Mouse (Mus musculus) adrenal gland, postnatal 14 days (tissue): Measurements from ENCODE around the gene Kcnab1. TPM values are rescaled to one million over a fixed set of nuclear protein-coding genes. Genes with fewer than 3 reads are reported as not detected.

ENCODE experiments used
- DNase-seq: peaks from one replicate; pipeline ENCODE4 v3.0.0; 2021; ENCODE audit warnings: mixed read lengths
- long read RNA-seq, 2 experiments: library from polyadenylated mRNA; stranded (forward); transcript quantifications; one replicate each; pipeline ENCODE4 v2.0.0; 2021
- total RNA-seq: library from RNA; stranded (reverse); gene quantifications from 2 replicates; pipeline ENCODE4 v1.2.3, GENCODE M21; 2021

Kcnab1 gene
- total RNA-seq = 0.74 and 2.0 TPM in 2 replicates
- long read RNA-seq, experiment 1, partial matches to known transcripts = 0 of 1 reads
- long read RNA-seq, experiment 1, other reads (novel, unspliced or antisense) = 1 of 1 reads
- long read RNA-seq, experiment 2, partial matches to known transcripts = 0 of 2 reads
- long read RNA-seq, experiment 2, other reads (novel, unspliced or antisense) = 2 of 2 reads

DNA sequence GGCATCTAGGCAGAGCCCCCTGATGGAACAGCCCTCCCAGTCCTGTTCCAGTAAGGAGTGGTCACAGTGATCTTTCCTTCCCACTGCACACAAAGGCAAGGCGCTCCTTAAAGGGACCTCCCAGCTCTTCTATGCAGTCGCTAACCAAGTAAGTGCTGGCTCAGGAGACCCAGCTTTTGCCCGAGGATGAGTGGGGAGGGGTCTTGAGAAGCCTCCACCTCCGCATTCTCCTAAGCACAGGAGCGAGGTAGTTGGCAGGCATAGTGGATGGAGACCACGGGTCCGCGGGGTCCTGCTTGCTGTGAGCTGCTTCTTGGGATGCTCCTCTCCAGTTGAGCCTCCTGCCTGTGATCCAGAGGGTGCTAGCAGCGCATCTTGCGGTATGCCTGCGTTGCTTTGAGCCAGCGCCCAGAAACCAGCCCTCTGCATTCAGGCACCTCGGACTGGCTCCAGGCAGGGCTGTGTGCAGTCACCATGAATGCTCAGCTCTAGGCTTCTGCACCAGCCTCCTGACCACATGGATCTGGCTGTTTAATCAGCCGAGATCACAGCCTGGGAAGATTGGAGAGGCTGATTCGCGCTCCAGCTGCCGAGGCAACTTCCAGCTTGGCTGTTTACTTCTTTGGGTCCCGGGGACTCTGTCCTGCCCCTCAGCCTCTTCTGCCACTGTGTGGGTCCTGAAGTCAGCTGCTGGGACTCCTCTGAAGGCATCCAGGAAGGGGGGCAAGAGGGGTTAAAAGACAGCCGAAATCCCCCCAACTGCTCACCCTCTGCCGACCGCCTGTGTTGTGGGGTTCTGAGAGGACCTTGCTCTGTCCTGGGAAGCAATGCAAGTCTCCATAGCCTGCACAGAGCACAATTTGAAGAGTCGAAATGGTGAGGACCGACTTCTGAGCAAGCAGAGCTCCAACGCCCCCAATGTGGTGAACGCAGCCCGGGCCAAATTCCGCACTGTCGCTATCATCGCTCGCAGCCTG is at the start of gene Kcnab1:
TSS of gene Kcnab1 (plus strand) at position 440 of the 977 bp plus-strand sequence.
- no peak for DNase-seq

DNA sequence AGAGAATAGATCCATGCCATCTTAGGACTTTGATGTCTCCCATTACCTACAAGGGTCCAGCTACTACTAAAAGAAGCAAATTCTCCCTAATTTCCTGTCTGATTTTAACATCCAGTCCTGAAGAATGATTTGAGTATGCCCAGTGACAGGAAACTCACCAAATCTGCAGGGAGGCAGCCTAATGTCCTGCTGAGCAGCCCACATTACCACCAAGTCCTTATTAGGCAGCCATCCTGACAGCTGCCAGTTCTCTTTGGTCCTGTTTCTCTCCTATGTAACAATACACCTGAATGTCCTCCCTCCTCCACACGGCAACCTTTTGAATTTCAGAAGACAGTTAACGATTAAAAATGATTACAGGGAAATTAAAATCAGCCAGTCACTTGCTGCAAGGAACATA is 20.9 kb upstream of the Kcnab1 start:
- DNase-seq = no peak

GRCm38 (mm10) chr3:65104117-65104516 is 5.1 kb upstream of the Kcnab1 start:
- DNase-seq = no peak

DNA sequence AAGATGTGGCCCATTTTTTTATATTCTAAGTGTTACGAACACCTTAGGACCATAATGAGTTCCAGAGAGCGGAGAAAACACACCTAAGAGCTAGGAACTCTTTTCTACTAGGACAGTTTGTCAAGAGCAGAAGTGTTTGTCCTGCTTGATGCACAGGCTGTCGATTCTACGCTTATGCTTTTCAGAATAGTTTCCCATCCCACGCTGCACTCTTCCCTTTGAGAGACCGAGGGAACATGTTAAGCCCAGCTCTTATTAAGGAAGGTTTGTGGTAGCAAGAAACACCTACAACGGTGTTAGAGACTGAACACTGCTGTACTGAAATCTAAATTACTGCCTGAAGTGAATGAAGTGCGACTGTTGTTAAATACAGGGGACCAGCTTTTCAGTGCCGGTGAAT is 1.0 kb downstream of the Kcnab1 start:
- DNase-seq = no peak

GRCm38 (mm10) chr3:65111176-65111575 is 2.0 kb downstream of the Kcnab1 start:
- no peak for DNase-seq

DNA sequence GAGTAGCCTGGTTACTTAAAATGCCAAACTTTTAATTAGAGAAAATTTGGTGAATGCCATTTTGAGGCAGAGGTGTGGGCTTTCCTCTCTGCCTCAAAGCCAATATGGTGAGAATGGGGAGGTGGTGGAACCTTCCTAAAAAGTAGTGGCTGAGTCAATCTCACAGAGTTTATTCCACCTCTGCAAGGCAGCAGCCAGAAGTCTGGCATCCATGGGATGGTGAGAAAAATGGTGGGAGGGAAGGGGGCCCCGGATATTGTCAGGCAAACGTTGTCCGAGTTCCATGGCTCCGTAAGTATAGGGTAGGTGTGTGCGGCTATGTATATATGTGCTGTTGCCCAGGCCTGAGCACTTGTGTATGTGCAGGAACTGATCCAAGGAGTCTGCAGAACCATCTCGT is 6.0 kb downstream of the Kcnab1 start:
- DNase-seq = no peak

GRCm38 (mm10) chr3:65116958-65117357 is 7.8 kb downstream of the Kcnab1 start:
- no peak for DNase-seq

DNA sequence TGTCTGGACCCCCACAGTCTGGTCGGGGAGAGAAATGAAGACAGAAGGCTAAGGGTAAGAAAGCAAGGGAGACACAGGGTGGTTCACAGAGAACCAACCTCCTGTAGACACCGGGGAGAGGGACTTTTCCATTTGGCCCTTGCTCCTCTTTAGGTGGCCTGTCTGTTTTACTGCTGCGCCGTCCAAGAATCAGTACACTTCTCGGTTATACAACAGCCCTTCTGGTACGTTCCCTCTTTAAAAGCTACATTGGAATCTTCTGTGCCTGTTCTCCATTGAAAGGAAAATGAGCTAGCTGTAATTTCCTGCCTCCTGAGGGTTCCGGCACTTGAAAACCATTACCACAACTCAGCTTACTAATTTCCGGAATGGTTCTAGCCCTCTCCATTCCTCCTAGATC is 8.2 kb downstream of the Kcnab1 start:
- no peak for DNase-seq

DNA sequence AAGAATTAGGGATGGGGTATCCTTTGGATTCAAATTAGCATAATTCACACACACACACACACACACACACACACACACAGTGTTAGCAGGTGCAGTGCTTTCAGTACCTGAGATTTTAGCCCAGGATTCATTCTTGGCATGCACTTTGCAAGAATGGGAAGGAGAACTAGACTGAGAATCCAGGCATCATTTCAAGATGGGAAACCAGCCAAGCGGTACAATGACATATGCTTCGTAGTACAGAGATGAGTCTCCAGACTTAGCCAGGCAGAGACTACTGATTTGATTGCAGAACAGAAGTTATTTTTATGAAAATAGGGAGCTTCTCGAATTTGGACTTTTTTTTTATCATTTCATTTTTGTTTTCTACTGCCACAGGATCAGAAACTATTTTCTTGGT is 15.8 kb downstream of the Kcnab1 start:
- DNase-seq = no peak

- DNase-seq = no peak
These were observed 20.4 kb downstream of the Kcnab1 start for GRCm38 (mm10) chr3:65129625-65130024.

DNA sequence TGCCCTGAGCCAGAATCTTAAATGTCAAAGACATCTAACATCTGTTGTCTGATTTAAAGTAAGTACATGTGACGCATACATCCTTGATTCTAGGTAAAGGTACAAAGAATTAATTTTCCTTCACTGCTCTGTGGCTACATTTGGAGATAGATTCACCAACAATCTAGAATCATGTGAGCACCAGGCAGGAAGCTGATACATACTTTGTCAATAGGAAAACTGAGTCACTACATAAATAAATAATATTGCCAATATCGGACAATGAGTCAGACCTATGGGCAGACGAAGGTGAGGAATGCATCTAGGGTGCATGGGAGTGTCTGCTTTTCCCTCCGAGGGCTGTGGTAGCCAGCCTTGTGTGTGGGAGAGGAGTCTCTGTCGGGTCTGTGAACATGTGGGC is 25.7 kb downstream of the Kcnab1 start:
- DNase-seq = no peak

DNA sequence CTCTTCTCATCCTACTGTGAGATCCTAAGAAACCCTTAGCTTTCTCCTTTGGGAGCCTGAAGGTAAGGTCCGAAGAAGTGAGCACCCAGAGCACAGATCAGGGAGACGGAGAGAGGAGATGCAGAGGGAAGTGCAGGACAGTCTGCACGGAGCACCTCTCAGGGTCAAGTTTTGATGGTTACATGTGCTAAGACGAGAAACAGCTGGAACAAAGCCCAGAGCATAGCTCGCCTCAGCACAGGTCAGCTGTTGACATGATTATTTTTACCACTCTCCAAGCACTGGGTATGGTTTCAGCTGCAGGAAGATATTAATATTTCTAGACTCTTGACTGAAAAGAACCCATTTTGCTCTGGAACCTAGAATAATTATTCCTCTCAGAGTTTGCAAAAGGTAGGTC is 27.7 kb downstream of the Kcnab1 start:
- DNase-seq = no peak

DNA sequence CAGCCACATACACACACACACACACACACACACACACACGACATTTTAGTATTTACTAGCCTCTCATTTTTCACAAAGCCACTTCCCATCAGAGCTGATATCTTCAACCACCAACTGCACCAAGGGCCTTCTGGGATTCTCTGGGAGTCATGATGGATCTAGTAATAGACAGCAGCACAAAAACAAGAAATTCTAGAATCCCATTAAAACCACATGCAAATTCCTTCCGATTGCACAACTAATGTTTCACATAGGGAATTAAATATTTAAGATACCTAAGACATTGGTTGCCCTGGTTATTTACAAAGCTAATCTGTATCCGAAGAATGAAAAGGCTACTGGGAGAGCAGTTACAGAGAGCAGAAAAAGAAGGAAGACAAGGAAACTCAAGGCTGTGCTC is 29.6 kb downstream of the Kcnab1 start:
- DNase-seq = no peak

DNA sequence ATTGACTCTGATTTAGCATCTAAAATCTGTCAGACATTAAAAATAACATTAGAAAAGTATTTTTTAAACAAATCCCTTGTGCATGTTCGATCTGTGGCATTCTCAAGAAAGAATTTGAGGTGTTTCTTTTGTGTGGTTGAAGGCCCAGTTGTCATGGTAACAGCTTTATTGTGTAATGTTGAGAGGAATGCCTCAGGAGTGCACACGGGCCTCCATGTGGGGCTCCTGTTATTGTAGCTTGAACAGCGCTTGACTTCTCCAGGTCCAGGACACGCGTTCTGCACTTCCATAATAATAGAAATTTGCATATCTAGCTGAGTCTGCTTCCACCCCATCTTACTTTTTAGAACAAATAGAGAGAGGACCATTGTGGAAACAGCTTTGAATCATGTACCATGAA is 36.0 kb downstream of the Kcnab1 start:
- DNase-seq = no peak

DNA sequence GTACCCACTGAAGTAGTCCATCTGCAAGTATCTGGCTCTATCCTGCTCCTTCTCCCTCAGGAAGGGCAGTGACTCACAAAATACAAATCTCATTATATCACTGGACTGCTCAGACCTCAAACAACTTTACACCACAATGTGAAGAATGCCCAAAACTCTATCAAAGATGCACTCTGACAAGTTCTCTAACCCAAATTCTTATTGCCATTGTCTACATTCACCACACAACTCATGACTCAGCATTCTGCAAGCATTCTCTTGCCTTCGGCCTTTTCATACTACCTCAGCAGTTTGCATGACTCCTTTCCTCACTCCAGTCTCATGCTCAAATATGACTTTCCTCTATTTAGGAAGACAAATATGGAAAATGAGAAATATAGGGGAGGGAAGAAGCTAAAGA is 42.6 kb downstream of the Kcnab1 start:
- no peak for DNase-seq

GRCm38 (mm10) chr3:65172964-65173363 is 63.8 kb downstream of the Kcnab1 start:
- DNase-seq = no peak

GRCm38 (mm10) chr3:65174564-65174963 is 65.4 kb downstream of the Kcnab1 start:
- DNase-seq = no peak

DNA sequence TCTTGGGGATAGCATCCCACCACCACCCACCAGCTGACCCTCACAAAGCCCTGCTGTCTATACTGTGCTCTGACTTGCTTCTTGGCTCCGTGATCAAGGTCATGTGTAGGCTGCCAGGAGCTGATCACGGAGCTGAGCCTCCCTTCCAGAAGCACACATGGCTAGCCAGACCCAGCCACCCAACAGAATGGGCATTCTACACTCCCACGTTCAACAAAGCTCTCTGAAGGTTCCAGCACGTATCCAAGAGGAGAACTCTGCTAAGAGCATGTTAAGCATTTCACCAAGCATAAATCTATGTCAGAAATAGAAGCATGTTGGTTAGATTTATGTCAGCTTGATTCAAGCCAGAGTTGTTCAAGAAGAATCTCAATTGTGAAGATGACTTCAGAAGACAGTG is 66.6 kb downstream of the Kcnab1 start:
- DNase-seq = no peak

- DNase-seq = no peak
These were observed 67.7 kb downstream of the Kcnab1 start for GRCm38 (mm10) chr3:65176846-65177245.

GRCm38 (mm10) chr3:65187833-65188698 is 78.9 kb downstream of the Kcnab1 start:
- DNase-seq = no peak

DNA sequence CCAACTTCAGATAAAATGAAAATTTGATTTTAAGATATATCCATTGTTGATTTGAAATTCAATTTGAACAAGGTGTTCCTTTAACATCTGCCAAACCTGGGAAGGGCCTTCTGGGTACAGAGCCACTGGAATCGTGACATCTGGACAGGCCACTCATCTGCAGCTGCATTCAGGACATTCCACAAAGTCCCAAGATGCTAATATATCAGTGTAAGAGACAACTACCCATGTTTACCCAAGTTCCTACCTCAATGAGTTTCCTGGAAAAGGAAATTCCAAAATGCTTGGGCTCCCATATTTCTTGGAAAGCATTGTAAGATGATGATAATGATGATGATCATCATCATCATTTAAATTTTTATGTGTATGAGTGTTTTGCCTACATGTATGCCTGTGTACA is 91.4 kb downstream of the Kcnab1 start:
- DNase-seq = no peak

GRCm38 (mm10) chr3:65203361-65204117 is 94.4 kb downstream of the Kcnab1 start:
- DNase-seq = no peak
